Mouse (Mus musculus): Measurements from ENCODE around the gene Decr2. TPM values are rescaled to one million over a fixed set of nuclear protein-coding genes. Genes with fewer than 3 reads are reported as not detected.
"Not testable (repeated sequence)": the region's sequence is repeated elsewhere in the genome, so short reads cannot be mapped to it uniquely, and the experiment has no call there.

Gene Decr2
- polyA plus RNA-seq, 1 experiment from 2014 or later = 16.5 TPM

DNA sequence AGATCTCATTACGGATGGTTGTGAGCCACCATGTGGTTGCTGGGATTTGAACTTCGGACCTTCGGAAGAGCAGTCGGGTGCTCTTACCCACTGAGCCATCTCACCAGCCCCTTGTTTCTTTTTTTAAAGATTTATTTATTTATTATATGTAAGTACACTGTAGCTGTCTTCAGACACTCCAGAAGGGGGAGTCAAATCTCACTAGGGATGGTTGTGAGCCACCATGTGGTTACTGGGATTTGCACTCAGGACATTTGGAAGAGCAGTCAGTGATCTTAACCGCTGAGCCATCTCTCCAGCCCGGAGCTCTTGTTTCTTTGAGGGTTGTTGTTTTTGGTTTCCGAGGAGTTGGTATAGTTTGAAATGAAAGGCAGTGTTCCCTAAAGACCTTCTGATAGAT is 24.3 kb upstream of the Decr2 start:
- 61% methylated on average over 7 of the region's 7 CpGs for WGBS

DNA sequence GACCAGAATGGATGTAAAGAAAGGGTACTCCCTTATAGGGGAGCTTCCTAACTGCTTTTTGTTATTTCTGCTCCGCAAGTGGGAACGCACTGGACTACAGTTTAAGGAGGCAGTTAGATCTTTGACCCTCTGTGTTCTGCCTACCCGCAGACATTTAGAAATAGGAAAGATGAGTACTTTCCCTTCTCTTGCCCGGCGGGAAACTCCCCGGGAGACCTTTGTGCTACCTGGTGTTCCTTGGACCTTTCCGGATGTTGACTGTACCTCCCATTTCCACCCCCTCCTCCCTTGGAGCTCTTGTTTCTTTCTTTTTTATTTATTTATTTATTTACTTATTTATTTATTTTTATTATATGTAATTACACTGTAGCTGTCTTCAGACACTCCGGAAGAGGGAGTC is 23.9 kb upstream of the Decr2 start:
- H3K36me3 ChIP-seq (ENCODE audit: control insufficient read depth, insufficient read depth, low read length) = no peaks in the 10 kb centered on the region
- H3K9ac ChIP-seq (ENCODE audit: low read length) = no peak overlapping the region
- H3K27me3 ChIP-seq (ENCODE audit: control insufficient read depth, insufficient read depth, low read length) = peaks cover 38% of the 10 kb centered on the region
- H3K27ac ChIP-seq (ENCODE audit: low read depth, low read length) = no peak overlapping the region
- H3K4me2 ChIP-seq (ENCODE audit: low read depth) = peak overlapping the region; percentile 89
- WGBS = 15% methylated on average over 8 of the region's 8 CpGs
- no peaks in the 10 kb centered on the region for H3K4me1 ChIP-seq (ENCODE audit: control insufficient read depth, insufficient read depth, low read length)
- ATAC-seq (ENCODE audit: insufficient read depth, low FRiP score, low TSS enrichment) (no peak), DNase-seq (ENCODE audit: low spot score) (no peak)
- peak overlapping the region; percentile 55; the same call in 1 of the 2 replicates for H3K4me3 ChIP-seq (ENCODE audit: low read depth, low read length)
- no peaks in the 10 kb centered on the region for H3K9me3 ChIP-seq (ENCODE audit: control insufficient read depth, low read length)

More for the DNA sequence above, 24.3 kb upstream of the Decr2 start:
- H3K4me2 ChIP-seq (ENCODE audit: low read depth); H3K4me3 ChIP-seq (ENCODE audit: low read depth, low read length); H3K27ac ChIP-seq (ENCODE audit: low read depth, low read length); ATAC-seq (ENCODE audit: insufficient read depth, low FRiP score, low TSS enrichment); DNase-seq (ENCODE audit: low spot score); H3K9me3 ChIP-seq (ENCODE audit: control insufficient read depth, low read length); H3K9ac ChIP-seq (ENCODE audit: low read length); H3K36me3 ChIP-seq (ENCODE audit: control insufficient read depth, insufficient read depth, low read length); H3K4me1 ChIP-seq (ENCODE audit: control insufficient read depth, insufficient read depth, low read length): not testable (repeated sequence)
- peaks cover 38% of the 10 kb centered on the region for H3K27me3 ChIP-seq (ENCODE audit: control insufficient read depth, insufficient read depth, low read length)

DNA sequence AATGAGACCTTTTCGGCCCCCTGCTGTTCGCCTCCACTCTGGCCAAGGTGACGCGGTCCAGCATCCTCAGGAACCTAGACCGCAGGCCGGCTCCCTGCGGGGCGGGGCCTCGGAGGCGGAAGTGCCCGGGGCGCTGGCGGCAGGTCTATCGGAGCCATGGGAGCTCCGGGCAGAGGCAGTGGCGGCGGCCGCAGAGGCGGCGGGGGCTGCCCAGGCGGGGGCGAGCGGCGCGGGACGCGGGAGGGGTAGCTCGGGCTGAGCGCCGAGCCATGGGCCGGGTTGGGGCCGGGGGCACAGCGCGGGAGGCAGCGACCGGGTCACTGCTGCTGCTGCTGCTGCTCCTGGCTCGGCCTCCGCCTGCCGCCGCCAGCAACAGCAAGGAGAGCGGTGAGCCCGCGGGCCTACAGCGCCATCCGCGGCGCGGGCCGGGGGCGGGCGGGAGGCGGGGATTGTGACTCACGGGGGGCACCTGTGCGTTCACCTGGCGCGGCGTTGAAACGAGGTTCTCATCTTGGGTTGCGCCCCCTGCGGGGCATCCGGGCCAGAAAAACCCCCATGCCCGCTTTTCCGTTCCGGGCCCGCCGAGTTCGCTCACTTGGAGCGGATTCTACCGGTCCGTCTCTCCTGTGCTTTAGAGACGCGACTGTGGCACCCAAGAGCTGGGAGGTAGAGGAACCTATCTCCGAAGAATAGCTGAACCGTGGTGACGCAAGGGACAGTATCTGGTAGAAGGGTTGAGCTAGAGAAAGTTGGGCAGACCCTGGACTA is 23.2 kb upstream of the Decr2 start, which contains the start of gene Tmem8:
Tmem8 (plus strand) TSS at position 119 of the 768 bp plus-strand sequence.
- Histone ChIP-seq H3K36me3 (ENCODE audit: control insufficient read depth, insufficient read depth, low read length) (no peaks in the 10 kb centered on the region), H3K4me1 (ENCODE audit: control insufficient read depth, insufficient read depth, low read length) (no peaks in the 10 kb centered on the region), H3K4me2 (ENCODE audit: low read depth) (peak within 1 kb of the TSS; percentile 89), H3K27me3 (ENCODE audit: control insufficient read depth, insufficient read depth, low read length) (peaks cover 38% of the 10 kb centered on the region), H3K9me3 (ENCODE audit: control insufficient read depth, low read length) (no peaks in the 10 kb centered on the region), H3K9ac (ENCODE audit: low read length) (peak within 1 kb of the TSS; percentile 60), H3K27ac (ENCODE audit: low read depth, low read length) (no peak within 1 kb of the TSS), H3K4me3 (ENCODE audit: low read depth, low read length) (peak within 1 kb of the TSS; percentile 55)
- DNase-seq (ENCODE audit: low spot score) (peak; percentile 62), ATAC-seq (ENCODE audit: insufficient read depth, low FRiP score, low TSS enrichment) (0 out of 2 replicates have a peak, but pooled peaks have one; percentile 35)
- under 1% methylated on average over 52 of the region's 75 CpGs for WGBS

DNA sequence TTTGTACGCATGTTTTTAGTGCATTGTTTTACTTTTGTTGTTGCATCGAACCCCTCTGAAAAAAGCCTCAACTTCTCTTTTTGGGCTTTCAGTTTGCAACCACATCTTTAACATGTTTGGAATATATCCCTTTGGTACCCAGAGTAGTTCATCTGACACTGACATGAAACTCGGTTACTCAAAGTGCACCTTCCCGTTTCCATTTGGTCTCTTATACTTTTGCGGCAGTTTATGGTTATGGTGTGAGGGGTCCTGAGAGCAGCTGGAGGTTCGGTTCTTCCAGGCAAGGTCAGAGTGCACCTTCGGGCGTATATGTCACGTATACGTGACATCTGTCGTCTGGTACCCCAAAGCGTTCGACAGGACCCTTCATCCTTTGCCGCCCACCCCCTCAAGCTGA is 22.6 kb upstream of the Decr2 start:
- Histone ChIP-seq H3K4me1 (ENCODE audit: control insufficient read depth, insufficient read depth, low read length) (no peaks in the 10 kb centered on the region), H3K9ac (ENCODE audit: low read length) (peak overlapping the region; percentile 60), H3K4me2 (ENCODE audit: low read depth) (peak overlapping the region; percentile 89)

DNA sequence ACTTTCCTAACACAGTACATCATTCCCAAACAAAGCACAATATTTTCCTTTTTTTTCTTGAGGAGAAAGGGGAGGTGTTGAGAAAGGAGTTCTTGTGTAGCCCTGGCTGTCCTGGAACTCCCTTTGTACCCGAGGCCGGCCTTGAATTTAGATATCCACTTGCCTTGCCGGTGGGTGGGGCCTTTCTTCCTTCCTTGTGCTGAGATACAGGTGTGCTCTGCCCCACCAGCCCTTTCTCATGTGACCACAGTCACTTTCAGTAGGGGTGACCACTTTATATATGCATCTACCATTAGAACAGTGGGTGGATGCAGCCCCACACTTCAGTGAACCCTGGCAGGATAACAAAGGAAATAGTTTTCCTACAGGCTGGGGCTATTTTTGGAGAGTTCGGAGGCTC is 21.6 kb upstream of the Decr2 start:
- Histone ChIP-seq H3K27ac (ENCODE audit: low read depth, low read length) (no peak overlapping the region), H3K9ac (ENCODE audit: low read length) (no peak overlapping the region), H3K4me2 (ENCODE audit: low read depth) (no peak overlapping the region), H3K36me3 (ENCODE audit: control insufficient read depth, insufficient read depth, low read length) (no peaks in the 10 kb centered on the region), H3K27me3 (ENCODE audit: control insufficient read depth, insufficient read depth, low read length) (peaks cover 38% of the 10 kb centered on the region), H3K9me3 (ENCODE audit: control insufficient read depth, low read length) (no peaks in the 10 kb centered on the region), H3K4me3 (ENCODE audit: low read depth, low read length) (no peak overlapping the region), H3K4me1 (ENCODE audit: control insufficient read depth, insufficient read depth, low read length) (no peaks in the 10 kb centered on the region)
- DNase-seq (ENCODE audit: low spot score) = no peak
- ATAC-seq (ENCODE audit: insufficient read depth, low FRiP score, low TSS enrichment) = no peak
- WGBS = 25% methylated on average over 4 of the region's 4 CpGs

More for the DNA sequence above, 22.6 kb upstream of the Decr2 start:
- DNase-seq (ENCODE audit: low spot score) = no peak
- no peak for ATAC-seq (ENCODE audit: insufficient read depth, low FRiP score, low TSS enrichment)
- H3K4me3 ChIP-seq (ENCODE audit: low read depth, low read length) = peak overlapping the region; percentile 55
- H3K36me3 ChIP-seq (ENCODE audit: control insufficient read depth, insufficient read depth, low read length) = no peaks in the 10 kb centered on the region
- H3K27me3 ChIP-seq (ENCODE audit: control insufficient read depth, insufficient read depth, low read length) = peaks cover 38% of the 10 kb centered on the region
- H3K9me3 ChIP-seq (ENCODE audit: control insufficient read depth, low read length) = no peaks in the 10 kb centered on the region
- WGBS = 24% methylated on average over 14 of the region's 14 CpGs
- H3K27ac ChIP-seq (ENCODE audit: low read depth, low read length) = no peak overlapping the region

DNA sequence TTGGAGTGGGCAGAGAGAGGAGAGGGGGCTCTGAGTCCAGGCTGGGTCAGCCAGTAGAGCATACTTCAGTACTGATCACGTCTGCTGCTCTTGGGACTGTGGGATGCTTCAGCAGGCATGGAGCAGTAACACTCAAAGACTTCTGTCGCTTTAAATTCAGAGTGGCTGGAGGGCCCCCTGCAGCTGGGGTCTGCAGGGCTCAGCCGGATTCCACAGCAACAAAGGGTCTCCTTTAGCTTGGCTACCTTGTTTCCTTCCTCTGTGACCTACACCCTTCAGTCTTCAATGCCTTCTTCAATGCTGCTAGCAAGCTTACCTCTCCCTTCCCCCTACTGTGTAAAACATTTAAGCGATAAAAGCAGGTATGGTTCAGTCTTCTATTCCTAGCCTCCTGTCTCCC is 20.9 kb upstream of the Decr2 start:
- Histone ChIP-seq H3K27ac (ENCODE audit: low read depth, low read length) (no peak overlapping the region), H3K27me3 (ENCODE audit: control insufficient read depth, insufficient read depth, low read length) (peaks cover 38% of the 10 kb centered on the region), H3K4me2 (ENCODE audit: low read depth) (no peak overlapping the region), H3K36me3 (ENCODE audit: control insufficient read depth, insufficient read depth, low read length) (no peaks in the 10 kb centered on the region), H3K9ac (ENCODE audit: low read length) (no peak overlapping the region), H3K4me3 (ENCODE audit: low read depth, low read length) (no peak overlapping the region), H3K9me3 (ENCODE audit: control insufficient read depth, low read length) (no peaks in the 10 kb centered on the region), H3K4me1 (ENCODE audit: control insufficient read depth, insufficient read depth, low read length) (no peaks in the 10 kb centered on the region)
- WGBS = 4% methylated on average over 4 of the region's 4 CpGs
- ATAC-seq (ENCODE audit: insufficient read depth, low FRiP score, low TSS enrichment) (no peak), DNase-seq (ENCODE audit: low spot score) (no peak)

DNA sequence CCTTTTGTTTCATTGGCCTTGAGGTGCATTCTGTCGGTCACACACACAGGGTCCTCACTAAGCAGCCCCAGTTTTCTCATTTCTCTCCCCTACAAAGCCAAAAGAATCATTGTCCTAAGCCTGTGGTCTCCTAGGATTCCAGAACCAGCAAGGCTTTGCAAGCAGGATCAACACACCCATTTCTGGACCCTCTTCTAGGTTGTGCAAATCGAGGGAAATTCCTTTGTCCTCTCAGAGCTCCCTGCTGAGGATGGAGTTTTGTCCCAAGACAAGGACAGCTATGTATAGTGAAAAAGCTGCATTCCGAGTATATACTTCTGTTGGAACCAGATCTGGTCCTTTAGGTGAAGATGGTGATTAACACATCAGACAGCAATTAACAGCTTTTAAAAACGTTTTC is 20.0 kb upstream of the Decr2 start:
- Histone ChIP-seq H3K36me3 (ENCODE audit: control insufficient read depth, insufficient read depth, low read length) (no peaks in the 10 kb centered on the region), H3K4me1 (ENCODE audit: control insufficient read depth, insufficient read depth, low read length) (no peaks in the 10 kb centered on the region), H3K9ac (ENCODE audit: low read length) (no peak overlapping the region), H3K4me2 (ENCODE audit: low read depth) (no peak overlapping the region), H3K27me3 (ENCODE audit: control insufficient read depth, insufficient read depth, low read length) (peaks cover 32% of the 10 kb centered on the region), H3K4me3 (ENCODE audit: low read depth, low read length) (no peak overlapping the region), H3K9me3 (ENCODE audit: control insufficient read depth, low read length) (no peaks in the 10 kb centered on the region), H3K27ac (ENCODE audit: low read depth, low read length) (no peak overlapping the region)
- no peak for DNase-seq (ENCODE audit: low spot score)
- 28% methylated on average over 4 of the region's 4 CpGs for WGBS
- ATAC-seq (ENCODE audit: insufficient read depth, low FRiP score, low TSS enrichment) = no peak

DNA sequence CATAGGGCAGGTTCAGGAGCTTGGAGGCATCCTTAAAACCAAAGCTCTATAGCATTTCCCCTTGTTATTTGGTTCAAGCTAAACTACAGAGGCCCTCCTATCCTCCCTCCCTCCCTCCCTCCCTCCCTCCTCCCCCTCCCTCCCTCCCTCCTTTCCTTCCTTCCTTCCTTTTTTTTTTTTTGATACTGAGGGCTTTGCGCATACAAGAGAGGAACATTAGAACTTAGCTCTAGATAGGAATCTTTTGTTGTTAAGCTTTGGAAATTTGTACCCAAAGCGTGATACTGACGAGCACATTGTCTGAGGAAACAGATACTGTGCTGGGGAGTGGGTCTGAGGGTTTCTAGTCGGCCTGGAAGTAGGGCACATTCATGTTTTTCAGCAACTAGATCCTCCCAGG is 15.5 kb upstream of the Decr2 start:
- Histone ChIP-seq H3K27me3 (ENCODE audit: control insufficient read depth, insufficient read depth, low read length) (no peaks in the 10 kb centered on the region), H3K9me3 (ENCODE audit: control insufficient read depth, low read length) (no peaks in the 10 kb centered on the region), H3K4me1 (ENCODE audit: control insufficient read depth, insufficient read depth, low read length) (no peaks in the 10 kb centered on the region), H3K9ac (ENCODE audit: low read length) (no peak overlapping the region), H3K36me3 (ENCODE audit: control insufficient read depth, insufficient read depth, low read length) (no peaks in the 10 kb centered on the region), H3K27ac (ENCODE audit: low read depth, low read length) (no peak overlapping the region), H3K4me3 (ENCODE audit: low read depth, low read length) (no peak overlapping the region), H3K4me2 (ENCODE audit: low read depth) (no peak overlapping the region)
- ATAC-seq (ENCODE audit: insufficient read depth, low FRiP score, low TSS enrichment) (no peak), DNase-seq (ENCODE audit: low spot score) (no peak)
- 70% methylated on average over 4 of the region's 4 CpGs for WGBS

DNA sequence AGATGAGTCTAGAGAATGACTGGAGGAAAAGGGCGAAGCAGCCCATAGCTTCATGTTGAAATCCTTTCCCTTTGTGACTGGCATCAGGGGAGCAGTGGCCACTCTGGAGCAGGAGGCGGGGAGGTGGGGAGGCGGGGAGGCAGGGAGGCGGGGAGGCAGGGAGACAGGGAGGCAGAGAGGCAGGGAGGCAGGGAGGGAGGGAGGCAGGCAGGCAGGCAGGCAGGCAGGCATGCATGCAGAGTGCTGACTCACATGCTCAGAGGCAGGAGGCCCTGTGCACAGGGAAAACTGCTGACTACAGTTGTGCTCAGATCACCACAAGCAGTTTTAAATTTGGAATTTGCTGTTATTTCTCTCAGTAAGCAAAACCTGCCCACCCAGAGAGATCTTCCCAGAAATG is 11.3 kb upstream of the Decr2 start:
- 55% methylated on average over 3 of the region's 4 CpGs for WGBS
- H3K9ac ChIP-seq (ENCODE audit: low read length) = no peak overlapping the region
- H3K4me3 ChIP-seq (ENCODE audit: low read depth, low read length) = no peak overlapping the region
- DNase-seq (ENCODE audit: low spot score) (no peak), ATAC-seq (ENCODE audit: insufficient read depth, low FRiP score, low TSS enrichment) (no peak)
- no peak overlapping the region for H3K27ac ChIP-seq (ENCODE audit: low read depth, low read length)
- no peaks in the 10 kb centered on the region for H3K4me1 ChIP-seq (ENCODE audit: control insufficient read depth, insufficient read depth, low read length)
- no peaks in the 10 kb centered on the region for H3K27me3 ChIP-seq (ENCODE audit: control insufficient read depth, insufficient read depth, low read length)
- H3K9me3 ChIP-seq (ENCODE audit: control insufficient read depth, low read length) = no peaks in the 10 kb centered on the region
- no peaks in the 10 kb centered on the region for H3K36me3 ChIP-seq (ENCODE audit: control insufficient read depth, insufficient read depth, low read length)
- H3K4me2 ChIP-seq (ENCODE audit: low read depth) = no peak overlapping the region

Data from neural tube, embryonic 11.5 days (tissue).